Mouse (Mus musculus) T-helper 2 cell (primary cell): ENCODE data around the gene Abcf1.
"Not testable (repeated sequence)": the region's sequence is repeated elsewhere in the genome, so short reads cannot be mapped to it uniquely, and the experiment has no call there.

Source experiments
- in situ Hi-C: fragments of 300-600 bp; cut with MboI, MseI; formaldehyde crosslinking; loops from one replicate; pipeline ENCODE4 v1.15.1; 2025; ENCODE audit warnings: high pct_unique_total_duplicates

Abcf1 gene

DNA sequence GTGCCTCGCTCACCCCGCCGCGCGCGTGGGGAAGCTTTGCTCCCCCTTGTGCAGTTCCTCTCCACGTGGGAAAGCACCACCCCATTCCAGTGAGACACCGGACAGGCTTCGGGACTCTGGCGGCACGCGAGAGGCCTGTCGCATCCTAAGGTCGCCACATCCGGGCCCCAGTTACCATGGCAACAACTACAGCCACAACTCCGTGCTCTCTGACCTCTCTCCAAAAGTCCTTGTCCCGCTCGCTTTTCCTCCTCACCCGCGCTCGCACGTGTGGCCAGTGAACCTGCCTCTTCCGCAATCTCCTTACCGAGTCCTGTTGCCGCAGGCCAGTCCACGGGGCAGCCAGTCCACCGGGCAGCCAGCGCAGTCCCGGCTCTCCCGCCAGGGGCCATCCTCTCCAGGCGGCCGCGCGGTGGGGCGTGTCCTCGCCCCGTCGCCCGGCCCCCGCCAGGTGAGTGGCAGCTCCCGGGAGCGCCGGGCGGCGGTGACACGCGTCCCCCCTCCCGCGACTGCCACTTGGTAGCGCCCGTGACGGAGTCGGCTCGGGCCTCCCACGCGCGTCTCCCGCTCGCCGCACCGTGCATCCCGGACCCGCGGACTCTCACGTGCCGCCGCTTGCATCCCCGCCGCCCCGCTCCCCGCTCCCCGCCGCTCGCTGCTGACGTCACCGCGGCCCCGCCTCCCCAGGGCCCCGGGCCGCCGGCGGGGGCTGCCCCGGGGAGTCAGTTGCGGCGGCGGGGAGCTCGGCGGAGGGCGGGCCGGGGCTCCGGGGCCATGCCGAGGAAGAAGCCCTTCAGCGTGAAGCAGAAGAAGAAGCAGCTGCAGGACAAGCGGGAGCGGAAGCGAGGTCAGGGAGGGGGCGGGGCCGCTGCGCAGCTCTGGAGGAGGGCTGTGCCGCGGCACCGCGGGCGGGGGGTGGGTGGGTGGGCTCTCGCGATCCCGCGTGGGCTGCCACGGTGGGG is 10.1 kb upstream of the Abcf1 start, which contains the start of the genes Gnl1 and Prr3:
Gnl1 (plus strand) TSS at position 451 of the 962 bp plus-strand sequence.
Prr3 (minus strand) TSS at position 836 of the 962 bp plus-strand sequence.
- in situ Hi-C loops: loop anchor here (10.0 kb wide), 1 partner anchor 55 kb away; no protein-coding TSS in a partner anchor

DNA sequence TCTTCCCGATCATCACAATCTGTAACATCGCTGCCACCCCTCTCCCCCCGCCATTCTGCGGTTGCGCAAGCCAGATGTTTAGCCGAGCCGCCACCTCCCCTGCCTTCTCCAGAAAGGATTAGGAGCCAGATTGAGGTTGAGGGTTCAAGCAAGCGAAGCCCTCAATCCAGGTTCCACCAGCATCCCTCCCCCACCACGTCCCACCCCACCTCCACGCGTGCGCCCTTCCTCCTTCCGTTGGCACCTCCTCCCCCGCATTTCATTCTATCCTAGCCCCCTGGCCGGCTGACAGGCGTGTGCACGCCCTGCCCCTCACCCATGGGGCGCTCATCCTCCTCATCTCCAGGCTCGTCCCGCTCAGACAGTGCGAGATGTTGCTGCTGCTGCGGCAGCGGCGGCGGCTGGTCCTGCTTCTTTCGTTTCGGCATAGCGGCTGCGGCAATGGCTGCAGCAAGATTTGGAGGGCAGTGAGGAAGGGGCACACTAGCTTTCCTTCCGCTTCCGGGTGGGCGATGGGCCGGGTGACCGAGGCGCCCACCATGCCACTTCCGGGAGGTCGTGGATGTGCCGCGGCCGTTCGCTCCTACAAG is 9.3 kb upstream of the Abcf1 start:
- in situ Hi-C loops: no loop called here

- in situ Hi-C loops: no loop called here
Measured at GRCm38 (mm10) chr17:35972131-35972530, 2.6 kb upstream of the Abcf1 start.

- in situ Hi-C loops: no loop called here
Measured at GRCm38 (mm10) chr17:35967621-35968020, 1.9 kb downstream of the Abcf1 start.

- in situ Hi-C loops: loop anchor here (5.0 kb wide), 1 partner anchor 36 kb away; no protein-coding TSS in a partner anchor
Measured at GRCm38 (mm10) chr17:35963279-35963678, 6.3 kb downstream of the Abcf1 start.

- in situ Hi-C loops: no loop called here
Measured at GRCm38 (mm10) chr17:35958533-35959223, 10.9 kb downstream of the Abcf1 start.

- in situ Hi-C loops: no loop called here
Measured at GRCm38 (mm10) chr17:35954665-35955064, 14.9 kb downstream of the Abcf1 start.

DNA sequence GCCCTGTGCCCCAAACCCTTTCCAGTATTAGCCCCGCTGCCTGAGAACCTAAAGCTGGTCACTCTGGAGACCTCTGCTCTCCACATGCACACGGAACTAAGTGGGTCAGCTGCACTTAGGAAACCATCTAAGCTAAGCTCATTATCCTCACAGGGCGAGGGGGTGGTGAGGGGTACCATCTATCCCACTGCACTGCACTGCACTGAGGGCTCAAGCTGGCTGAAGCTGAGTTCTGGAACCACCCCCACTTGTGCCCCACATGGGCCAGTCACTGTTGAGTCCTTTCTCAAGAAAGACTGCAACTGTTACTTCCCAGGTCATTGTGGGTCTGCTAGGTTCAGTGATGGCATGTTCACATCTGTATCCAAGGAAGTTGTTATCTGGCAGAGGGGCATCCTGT is 17.0 kb downstream of the Abcf1 start:
- in situ Hi-C loops: not testable (repeated sequence)

GRCm38 (mm10) chr17:35950946-35951345 is 18.6 kb downstream of the Abcf1 start:
- in situ Hi-C loops: not testable (repeated sequence)

DNA sequence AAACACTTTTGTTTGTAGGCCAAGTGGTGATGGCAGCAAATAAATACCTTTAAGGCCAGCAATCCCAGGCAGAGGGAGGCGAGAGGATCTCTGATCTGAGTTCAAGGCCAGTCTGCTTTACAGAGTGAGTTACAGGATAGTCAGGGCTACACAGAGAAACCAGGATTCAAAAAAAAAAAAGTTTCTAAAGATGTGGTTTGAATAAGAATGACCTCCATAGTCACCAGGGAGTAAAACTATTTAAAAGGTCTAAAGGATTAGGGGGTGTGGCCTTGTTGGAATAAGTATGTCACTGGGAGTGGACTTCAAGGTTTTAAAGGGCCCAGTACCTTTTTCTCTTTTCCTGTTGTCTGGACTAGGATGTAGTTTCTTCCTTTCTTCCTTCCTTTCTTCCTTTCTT is 29.6 kb downstream of the Abcf1 start:
- in situ Hi-C loops: loop anchor here (5.0 kb wide), 1 partner anchor 172 kb away; no protein-coding TSS in a partner anchor

GRCm38 (mm10) chr17:35939108-35939507 is 30.5 kb downstream of the Abcf1 start:
- in situ Hi-C loops: loop anchor here (5.0 kb wide), 1 partner anchor 173 kb away; no protein-coding TSS in a partner anchor

DNA sequence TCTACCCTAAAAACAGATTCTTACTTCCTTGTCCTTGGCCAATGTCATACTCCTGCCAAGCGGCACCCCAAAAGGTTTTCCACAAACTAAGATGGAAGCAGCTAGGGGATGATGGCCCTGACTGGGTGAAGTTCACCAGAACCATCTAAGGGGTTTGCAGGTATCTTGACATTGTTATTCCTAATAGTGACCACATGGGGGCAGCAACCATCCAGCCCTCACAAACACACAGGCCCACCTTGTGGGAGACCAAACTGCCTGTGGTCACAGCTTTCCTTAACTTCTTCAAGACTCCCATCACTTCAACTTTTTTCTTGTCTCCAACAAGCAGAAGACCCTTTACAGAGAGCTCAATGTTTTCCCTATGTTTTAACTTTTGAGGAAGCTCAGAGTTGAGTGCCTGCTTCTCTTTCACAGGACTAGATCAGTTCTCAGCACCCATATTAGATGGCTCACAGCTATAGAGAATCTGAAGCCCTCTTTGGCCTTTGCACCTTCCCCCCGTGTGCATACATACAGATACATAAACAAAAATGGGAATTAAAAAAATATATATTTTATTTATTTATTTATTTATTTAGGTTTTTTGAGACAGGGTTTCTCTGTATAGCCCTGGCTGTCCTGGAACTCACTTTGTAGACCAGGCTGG is 31.7 kb downstream of the Abcf1 start:
- in situ Hi-C loops: loop anchor here (5.0 kb wide), 1 partner anchor 174 kb away; no protein-coding TSS in a partner anchor

- in situ Hi-C loops: loop anchor here (5.0 kb wide), 1 partner anchor 177 kb away; no protein-coding TSS in a partner anchor
Measured at GRCm38 (mm10) chr17:35935763-35936162, 33.8 kb downstream of the Abcf1 start.

DNA sequence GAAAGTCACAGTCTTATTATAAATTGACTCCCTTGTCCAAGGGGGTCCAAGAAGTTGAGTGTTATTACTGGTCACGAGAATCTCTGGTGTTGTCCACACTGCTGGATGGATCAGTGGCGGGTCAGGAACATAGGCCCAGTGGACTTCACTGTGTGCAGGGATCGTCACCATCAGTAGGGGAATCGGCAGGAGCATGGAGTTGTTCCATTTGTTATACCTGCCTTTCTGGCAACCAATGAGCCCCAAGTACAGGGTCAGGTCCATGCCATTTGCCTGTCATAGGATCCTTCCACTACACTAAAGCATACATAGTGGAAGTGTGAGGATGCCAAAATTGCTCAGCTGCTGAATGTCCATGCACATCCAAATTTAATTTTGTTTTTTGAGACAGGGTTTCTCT is 37.0 kb downstream of the Abcf1 start:
- in situ Hi-C loops: no loop called here

DNA sequence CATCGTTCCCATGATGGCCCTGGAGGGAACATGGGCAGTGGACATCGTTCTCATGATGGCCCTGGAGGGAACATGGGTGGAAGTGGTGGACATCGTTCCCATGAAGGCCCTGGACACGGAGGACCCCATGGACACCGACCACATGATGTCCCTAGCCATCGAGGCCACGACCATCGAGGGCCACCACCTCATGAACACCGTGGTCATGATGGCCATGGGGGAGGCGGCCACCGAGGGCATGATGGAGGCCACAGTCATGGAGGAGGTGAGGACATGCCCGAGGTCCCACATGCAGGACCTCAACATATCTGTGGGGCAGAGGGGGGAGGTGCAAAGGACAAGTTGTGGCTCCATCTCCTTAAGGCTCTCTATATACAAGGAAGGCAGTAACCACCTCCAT is 38.9 kb downstream of the Abcf1 start:
- in situ Hi-C loops: no loop called here

DNA sequence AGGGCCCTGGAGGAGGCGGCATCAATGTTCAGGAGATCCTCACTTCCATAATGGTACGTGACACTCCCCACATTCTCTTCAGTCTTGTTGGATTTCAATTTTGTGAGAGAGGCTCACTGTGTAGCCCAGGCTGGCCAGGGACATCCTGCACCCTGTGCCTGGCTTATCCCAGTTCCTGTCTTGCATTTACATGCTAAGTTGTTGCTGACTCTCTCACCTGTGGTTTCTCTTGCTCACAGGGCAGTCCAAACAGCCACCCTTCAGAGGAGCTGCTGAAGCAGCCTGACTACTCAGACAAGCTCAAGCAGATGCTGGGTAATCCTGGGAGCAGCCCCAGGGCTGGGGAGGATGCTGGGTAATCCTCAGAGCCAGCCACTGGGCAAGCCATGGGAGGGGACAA is 40.0 kb downstream of the Abcf1 start:
- in situ Hi-C loops: loop anchor here (5.0 to 10.0 kb wide), 2 partner anchors 33 to 55 kb away; partner anchors contain the start of gene Prr3

GRCm38 (mm10) chr17:35927471-35927870 is 42.1 kb downstream of the Abcf1 start:
- in situ Hi-C loops: loop anchor here (5.0 to 10.0 kb wide), 2 partner anchors 35 to 57 kb away; partner anchors contain the start of gene Prr3

DNA sequence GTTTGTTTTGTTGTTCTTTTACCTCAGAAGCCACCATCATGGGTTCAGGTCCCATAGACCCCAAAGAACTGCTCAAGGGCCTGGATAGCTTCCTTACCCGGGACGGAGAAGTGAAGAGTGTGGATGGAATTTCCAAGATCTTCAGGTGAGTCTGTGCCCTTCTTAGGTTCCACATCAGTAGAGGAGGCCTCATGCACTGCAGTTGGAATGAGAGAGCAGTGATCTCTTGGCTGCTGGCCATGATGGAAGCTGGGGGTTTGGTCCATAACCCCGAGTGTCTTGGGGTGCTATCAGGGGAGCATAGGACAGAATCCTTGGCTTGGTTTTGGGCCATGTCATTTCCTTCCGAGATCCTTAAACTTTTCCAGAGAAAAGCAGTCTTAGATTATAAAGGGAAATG is 46.3 kb downstream of the Abcf1 start:
- in situ Hi-C loops: loop anchor here (10.0 kb wide), 1 partner anchor 62 kb away; the partner anchor contains the start of gene Prr3

DNA sequence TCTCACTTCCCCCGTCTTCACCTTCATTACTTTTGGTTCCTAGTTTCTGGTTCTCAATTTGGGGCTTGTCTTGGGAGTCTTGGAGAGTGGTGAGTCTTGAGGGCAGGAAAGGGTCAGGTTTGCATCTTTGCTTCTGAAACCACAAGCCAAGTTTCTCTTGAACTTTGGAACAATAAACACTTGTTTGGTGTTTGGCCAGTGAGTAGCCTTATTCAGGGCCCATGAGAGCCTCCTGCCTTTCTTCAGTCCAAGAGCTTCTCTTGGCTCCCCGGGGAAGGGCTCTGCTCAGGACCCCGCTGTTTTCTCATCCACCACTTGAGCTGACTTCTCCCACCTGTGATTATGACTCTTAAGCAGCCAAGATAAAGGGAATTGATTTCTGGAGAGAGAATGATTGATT is 47.0 kb downstream of the Abcf1 start:
- in situ Hi-C loops: loop anchor here (10.0 kb wide), 1 partner anchor 62 kb away; the partner anchor contains the start of gene Prr3

GRCm38 (mm10) chr17:35921710-35922109 is 47.9 kb downstream of the Abcf1 start:
- in situ Hi-C loops: loop anchor here (10.0 kb wide), 1 partner anchor 63 kb away; the partner anchor contains the start of gene Prr3
